Comparison of ENCODE assay signal across 23 mouse cellular contexts in the genomic region with DNA sequence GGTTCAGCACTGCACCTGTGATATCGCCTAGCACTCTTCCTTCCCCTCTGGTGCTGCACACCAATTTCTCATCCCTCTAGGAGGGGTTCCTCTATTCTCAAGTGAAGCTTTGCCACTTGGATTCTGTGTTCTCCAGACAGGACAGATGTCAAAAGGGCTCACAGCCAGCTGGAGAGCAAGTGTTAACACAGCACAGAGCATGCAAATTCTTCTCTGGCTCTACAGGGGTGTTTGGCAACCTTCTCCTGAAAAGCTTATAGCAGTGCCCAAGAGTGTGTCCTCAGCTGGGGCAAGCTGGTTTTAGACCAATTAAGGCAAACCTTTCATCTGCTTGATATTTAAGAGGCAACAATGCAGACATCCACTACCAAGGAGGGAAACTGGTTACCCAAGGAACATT.
DNase-seq lines count a peak whose midpoint lies in the region; ATAC-seq and TF ChIP-seq lines count a peak whose summit lies in the region.
"Had no signal": no experiment of that assay in that cellular context is flagged by ENCODE, and none has a peak within 500 bp of the region (broad histone marks: within the 10 kb centered on the region; RNA-seq: fewer than 3 reads in every experiment).

No protein-coding gene starts in this region.

- H3K4me1 ChIP-seq in forebrain, embryonic 14.5 days (ENCODE audit: control insufficient read depth, insufficient read depth, low read length): no peaks in the 10 kb centered on the region
- peaks cover 10% of the 10 kb centered on the region for H3K4me1 ChIP-seq in forebrain, embryonic 15.5 days
- no peaks in the 10 kb centered on the region for H3K4me1 ChIP-seq in hindbrain, embryonic 15.5 days (replicated peaks)
- no peaks in the 10 kb centered on the region for H3K4me1 ChIP-seq in hindbrain, embryonic 12.5 days
- no peaks in the 10 kb centered on the region for H3K4me1 ChIP-seq in midbrain, postnatal 0 days (ENCODE audit: insufficient read depth, low read length)
- H3K4me1 ChIP-seq in midbrain, embryonic 15.5 days: no peaks in the 10 kb centered on the region
- H3K4me1 ChIP-seq: embryonic facial prominence, embryonic 13.5 days; forebrain, embryonic 12.5 days; intestine, embryonic 15.5 days; limb, embryonic 12.5 days; liver, embryonic 15.5 days; stomach, embryonic 15.5 days had no signal

- H3K4me2 ChIP-seq in forebrain, embryonic 14.5 days (ENCODE audit: low read length): no peak overlapping the region
- H3K4me2 ChIP-seq in forebrain, embryonic 15.5 days (replicated peaks): no peak overlapping the region
- H3K4me2 ChIP-seq in hindbrain, embryonic 15.5 days: no peak overlapping the region
- no peak overlapping the region for H3K4me2 ChIP-seq in hindbrain, embryonic 12.5 days (replicated peaks)
- no peak overlapping the region for H3K4me2 ChIP-seq in midbrain, postnatal 0 days (ENCODE audit: low read depth, low read length, poor library complexity, severe bottlenecking)
- H3K4me2 ChIP-seq in midbrain, embryonic 15.5 days: no peak overlapping the region
- H3K4me2 ChIP-seq: embryonic facial prominence, embryonic 13.5 days; forebrain, embryonic 12.5 days; hindbrain, embryonic 14.5 days; intestine, embryonic 15.5 days; limb, embryonic 12.5 days; liver, embryonic 15.5 days; lung, embryonic 14.5 days; stomach, embryonic 15.5 days had no signal

- no peaks in the 10 kb centered on the region for H3K27me3 ChIP-seq in forebrain, embryonic 14.5 days (replicated peaks; ENCODE audit: control insufficient read depth, insufficient read depth, low read length)
- H3K27me3 ChIP-seq in forebrain, embryonic 15.5 days: no peaks in the 10 kb centered on the region
- no peaks in the 10 kb centered on the region for H3K27me3 ChIP-seq in hindbrain, embryonic 15.5 days
- H3K27me3 ChIP-seq in hindbrain, embryonic 12.5 days: no peaks in the 10 kb centered on the region
- H3K27me3 ChIP-seq in midbrain, postnatal 0 days (ENCODE audit: insufficient read depth, low read length): no peaks in the 10 kb centered on the region
- H3K27me3 ChIP-seq in midbrain, embryonic 15.5 days (replicated peaks): no peaks in the 10 kb centered on the region
- H3K27me3 ChIP-seq: embryonic facial prominence, embryonic 13.5 days; forebrain, embryonic 12.5 days; intestine, embryonic 15.5 days; limb, embryonic 12.5 days; liver, embryonic 15.5 days; stomach, embryonic 15.5 days had no signal

- DNase-seq in forebrain, embryonic 14.5 days (ENCODE audit: low spot score): peak; percentile 27
- DNase-seq in midbrain, postnatal 0 days (ENCODE audit: low spot score): peak; percentile 66
- no peak for DNase-seq in lung, postnatal 4 days
- DNase-seq: adrenal gland, postnatal 14 days; cerebellum, adult 8-10 months; kidney, adult 2 months; kidney, postnatal 4 days; lung, embryonic 14.5 days; lung, postnatal 14 days; right cerebral cortex, postnatal 25 days had no signal

- 94% methylated on average over 1 of the region's 1 CpGs for WGBS in forebrain, embryonic 14.5 days
- 96% methylated on average over 1 of the region's 1 CpGs for WGBS in forebrain, embryonic 15.5 days
- 88% methylated on average over 1 of the region's 1 CpGs for WGBS in hindbrain, embryonic 15.5 days
- 95% methylated on average over 1 of the region's 1 CpGs for WGBS in hindbrain, embryonic 12.5 days
- WGBS in midbrain, postnatal 0 days: 90% methylated on average over 1 of the region's 1 CpGs
- 85% methylated on average over 1 of the region's 1 CpGs for WGBS in midbrain, embryonic 15.5 days

- no peak for TF ChIP-seq CTCF in midbrain, postnatal 0 days (IDR thresholded peaks at IDR 0.05)

- no peak overlapping the region for H3K27ac ChIP-seq in forebrain, embryonic 14.5 days (ENCODE audit: low read depth, low read length)
- no peak overlapping the region for H3K27ac ChIP-seq in forebrain, embryonic 15.5 days (replicated peaks)
- 0 out of 2 replicates have a peak overlapping the region, but pooled peaks have one; percentile 20 for H3K27ac ChIP-seq in hindbrain, embryonic 15.5 days (replicated peaks)
- no peak overlapping the region for H3K27ac ChIP-seq in hindbrain, embryonic 12.5 days
- no peak overlapping the region for H3K27ac ChIP-seq in midbrain, postnatal 0 days (ENCODE audit: low read depth, low read length)
- no peak overlapping the region for H3K27ac ChIP-seq in midbrain, embryonic 15.5 days
- H3K27ac ChIP-seq: embryonic facial prominence, embryonic 13.5 days; forebrain, embryonic 12.5 days; hindbrain, embryonic 14.5 days; intestine, embryonic 15.5 days; limb, embryonic 12.5 days; liver, embryonic 15.5 days; midbrain, embryonic 10.5 days; stomach, embryonic 15.5 days had no signal

- no peak overlapping the region for H3K9ac ChIP-seq in forebrain, embryonic 14.5 days (ENCODE audit: low read length)
- H3K9ac ChIP-seq in forebrain, embryonic 15.5 days (replicated peaks): no peak overlapping the region
- H3K9ac ChIP-seq in hindbrain, embryonic 15.5 days: no peak overlapping the region
- H3K9ac ChIP-seq in hindbrain, embryonic 12.5 days: no peak overlapping the region
- no peak overlapping the region for H3K9ac ChIP-seq in midbrain, postnatal 0 days (replicated peaks; ENCODE audit: low read length, poor library complexity, severe bottlenecking)
- H3K9ac ChIP-seq in midbrain, embryonic 15.5 days: no peak overlapping the region
- H3K9ac ChIP-seq: embryonic facial prominence, embryonic 13.5 days; forebrain, embryonic 12.5 days; hindbrain, embryonic 14.5 days; intestine, embryonic 15.5 days; limb, embryonic 12.5 days; liver, embryonic 15.5 days; lung, embryonic 14.5 days; stomach, embryonic 15.5 days had no signal

- no peaks in the 10 kb centered on the region for H3K36me3 ChIP-seq in forebrain, embryonic 14.5 days (ENCODE audit: control insufficient read depth, insufficient read depth, low read length)
- no peaks in the 10 kb centered on the region for H3K36me3 ChIP-seq in forebrain, embryonic 15.5 days
- H3K36me3 ChIP-seq in hindbrain, embryonic 15.5 days: no peaks in the 10 kb centered on the region
- H3K36me3 ChIP-seq in hindbrain, embryonic 12.5 days: no peaks in the 10 kb centered on the region
- H3K36me3 ChIP-seq in midbrain, postnatal 0 days (ENCODE audit: insufficient read depth, low read length): no peaks in the 10 kb centered on the region
- no peaks in the 10 kb centered on the region for H3K36me3 ChIP-seq in midbrain, embryonic 15.5 days (replicated peaks)
- H3K36me3 ChIP-seq: embryonic facial prominence, embryonic 13.5 days; forebrain, embryonic 12.5 days; intestine, embryonic 15.5 days; limb, embryonic 12.5 days; liver, embryonic 15.5 days; midbrain, embryonic 10.5 days; stomach, embryonic 15.5 days had no signal

- no peaks in the 10 kb centered on the region; the same call in 1 of the 2 replicates for H3K9me3 ChIP-seq in forebrain, embryonic 14.5 days (replicated peaks; ENCODE audit: control insufficient read depth, low read length)
- no peaks in the 10 kb centered on the region for H3K9me3 ChIP-seq in forebrain, embryonic 15.5 days
- H3K9me3 ChIP-seq in hindbrain, embryonic 15.5 days: no peaks in the 10 kb centered on the region
- H3K9me3 ChIP-seq in hindbrain, embryonic 12.5 days (replicated peaks): no peaks in the 10 kb centered on the region
- H3K9me3 ChIP-seq in midbrain, postnatal 0 days (ENCODE audit: low read length): no peaks in the 10 kb centered on the region
- no peaks in the 10 kb centered on the region for H3K9me3 ChIP-seq in midbrain, embryonic 15.5 days
- H3K9me3 ChIP-seq: embryonic facial prominence, embryonic 13.5 days; forebrain, embryonic 12.5 days; intestine, embryonic 15.5 days; limb, embryonic 12.5 days; liver, embryonic 15.5 days; midbrain, embryonic 10.5 days; stomach, embryonic 15.5 days had no signal

- H3K4me3 ChIP-seq in forebrain, embryonic 14.5 days (ENCODE audit: low read depth, low read length): no peak overlapping the region
- no peak overlapping the region for H3K4me3 ChIP-seq in forebrain, embryonic 15.5 days
- no peak overlapping the region for H3K4me3 ChIP-seq in hindbrain, embryonic 15.5 days
- H3K4me3 ChIP-seq in hindbrain, embryonic 12.5 days: no peak overlapping the region
- no peak overlapping the region for H3K4me3 ChIP-seq in midbrain, postnatal 0 days (ENCODE audit: low read depth, low read length)
- H3K4me3 ChIP-seq in midbrain, embryonic 15.5 days: no peak overlapping the region
- H3K4me3 ChIP-seq: embryonic facial prominence, embryonic 13.5 days; forebrain, embryonic 12.5 days; intestine, embryonic 15.5 days; limb, embryonic 12.5 days; liver, embryonic 15.5 days; midbrain, embryonic 10.5 days; stomach, embryonic 15.5 days had no signal

- no peak for ATAC-seq in forebrain, embryonic 14.5 days
- ATAC-seq in forebrain, embryonic 15.5 days (replicated peaks): no peak
- ATAC-seq in hindbrain, embryonic 15.5 days (ENCODE audit: low FRiP score, low read depth): no peak
- ATAC-seq in hindbrain, embryonic 12.5 days (ENCODE audit: low FRiP score): no peak
- ATAC-seq in midbrain, postnatal 0 days (ENCODE audit: low FRiP score): no peak
- no peak for ATAC-seq in midbrain, embryonic 15.5 days (replicated peaks)
- ATAC-seq: intestine, embryonic 15.5 days; Patski had no signal

Comparison
In these comparisons a context has a peak if more than half of its experiments do, and no peak if none do; other contexts are left out.
1. DNase-seq: peak in forebrain, embryonic 14.5 days (single experiment) and midbrain, postnatal 0 days (single experiment); none in lung, postnatal 4 days (0 of 2).